Mouse (Mus musculus) limb, embryonic 14.5 days (tissue): ENCODE data around the gene Scube2. TPM values are rescaled to one million over a fixed set of nuclear protein-coding genes. Genes with fewer than 3 reads are reported as not detected.

Experiments
- ATAC-seq: fragments of 200-750 bp; cut with Nextera tagmentation; 2 replicates; pipeline ENCODE4 v1.8.0; 2017; ENCODE audit warnings: low read depth, moderate number of reproducible peaks, moderate TSS enrichment; ENCODE audit not compliant: low FRiP score
- DNase-seq: peaks from one replicate; pipeline ENCODE4 v3.0.0-alpha.2; 2015; ENCODE audit warnings: low spot score
- H3K27ac ChIP-seq: fragments of 300-500 bp; sonication (generic); replicated peaks from 2 replicates; pipeline ENCODE4 v1.5.1; 2014; ENCODE audit warnings: low read depth, mild to moderate bottlenecking, low read length, moderate library complexity, mixed read lengths
- H3K27me3 ChIP-seq: fragments of 300-500 bp; sonication (generic); 2 replicates; pipeline ENCODE4 v1.6.1; 2014; ENCODE audit warnings: low read length, mixed read lengths; ENCODE audit not compliant: control insufficient read depth, insufficient read depth
- H3K36me3 ChIP-seq: fragments of 300-500 bp; sonication (generic); 2 replicates; pipeline ENCODE4 v1.6.1; 2014; ENCODE audit warnings: mild to moderate bottlenecking, low read length, moderate library complexity, mixed read lengths; ENCODE audit not compliant: control insufficient read depth, insufficient read depth
- H3K4me1 ChIP-seq: fragments of 300-500 bp; sonication (generic); 2 replicates; pipeline ENCODE4 v1.6.1; 2014; ENCODE audit warnings: antibody characterized with exemption, low read length, mixed read lengths; ENCODE audit not compliant: control insufficient read depth, insufficient read depth
- H3K4me2 ChIP-seq: fragments of 300-500 bp; sonication (generic); replicated peaks from 2 replicates; pipeline ENCODE4 v1.6.1; 2014; ENCODE audit warnings: low read depth, mild to moderate bottlenecking, low read length, moderate library complexity; ENCODE audit not compliant: severe bottlenecking
- H3K4me3 ChIP-seq: fragments of 300-500 bp; sonication (generic); replicated peaks from 2 replicates; pipeline ENCODE4 v1.5.1; 2014; ENCODE audit warnings: low read length
- H3K9ac ChIP-seq: fragments of 300-500 bp; sonication (generic); 2 replicates; pipeline ENCODE4 v1.6.1; 2014; ENCODE audit warnings: mild to moderate bottlenecking, low read depth, low read length, moderate library complexity; ENCODE audit not compliant: severe bottlenecking
- H3K9me3 ChIP-seq: fragments of 300-500 bp; sonication (generic); 2 replicates; pipeline ENCODE4 v1.6.1; 2016; ENCODE audit warnings: low read length; ENCODE audit not compliant: control insufficient read depth
- POLR2A ChIP-seq: fragments of 200-500 bp; IDR thresholded peaks from 2 replicates; pipeline ENCODE4 v1.8.0; 2012; ENCODE audit warnings: inconsistent platforms, mild to moderate bottlenecking, moderate library complexity, borderline replicate concordance; ENCODE audit not compliant: insufficient read depth, insufficient read length; ENCODE audit errors: extremely low read depth
- WGBS: fragments of 180-500 bp; shearing (Covaris S2); extraction: QIAGEN DNeasy Blood & Tissue Kit; methylation state at CpG from one replicate; pipeline ENCODE4 v1.1.7; 2014; 5-methylcytosine and 5-hydroxymethylcytosine counted together
- polyA plus RNA-seq, 2 experiments: library from polyadenylated mRNA; depleted of rRNA in 1 of 2; stranded (reverse) in 1 of 2; unstranded in 1 of 2; fragments of >200 nt; fragmentation: Nextera tagmentation in 1 of 2; extraction: Ambion mirVana in 1 of 2; gene quantifications; 2 replicates each; pipeline versions ENCODE4 v1.2.1 to v1.2.3; 2012 to 2014

Gene Scube2
- polyA plus RNA-seq, 2 experiments: 5.2 to 11.7 TPM

GRCm38 (mm10) chr7:109831376-109831775, 34.1 kb downstream of the Scube2 start:
- Histone ChIP-seq H3K27ac (no peak overlapping the region), H3K27me3 (no peaks in the 10 kb centered on the region), H3K9ac (no peak overlapping the region), H3K4me2 (no peak overlapping the region), H3K9me3 (no peaks in the 10 kb centered on the region), H3K36me3 (no peaks in the 10 kb centered on the region), H3K4me1 (peaks cover 7% of the 10 kb centered on the region), H3K4me3 (no peak overlapping the region)
- no peak for ATAC-seq
- WGBS: 91% methylated on average over 2 of the region's 2 CpGs
- no peak for TF ChIP-seq POLR2A
- no peak for DNase-seq

DNA sequence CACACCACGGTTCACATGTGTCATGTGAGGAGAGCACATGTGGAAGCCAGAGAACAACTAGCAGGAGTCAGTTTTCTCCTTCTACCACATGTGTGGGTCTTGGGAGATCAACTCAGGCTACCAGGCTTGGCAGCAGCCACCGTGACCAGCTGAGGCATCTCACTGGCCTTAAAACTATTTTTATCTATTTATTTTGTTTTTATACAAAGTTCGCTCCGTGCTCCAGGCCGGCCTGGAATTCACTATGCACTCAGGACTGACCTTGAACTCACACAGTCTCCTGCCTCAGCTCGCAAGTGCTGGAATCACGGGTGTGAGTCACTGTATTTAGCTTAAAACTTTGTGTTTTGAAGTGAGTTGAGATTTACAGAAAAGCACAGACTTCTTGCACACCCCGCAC, 38.6 kb downstream of the Scube2 start:
- H3K4me3 ChIP-seq: no peak overlapping the region

GRCm38 (mm10) chr7:109825293-109825692, 40.2 kb downstream of the Scube2 start:
- TF ChIP-seq POLR2A: no peak
- H3K4me3 ChIP-seq: no peak overlapping the region
- no peaks in the 10 kb centered on the region for H3K9me3 ChIP-seq
- H3K9ac ChIP-seq: no peak overlapping the region
- ATAC-seq (no peak), DNase-seq (peak; percentile 38)
- H3K4me1 ChIP-seq: peaks cover 6% of the 10 kb centered on the region; the same call in 1 of the 2 replicates
- no peak overlapping the region for H3K4me2 ChIP-seq
- H3K36me3 ChIP-seq: no peaks in the 10 kb centered on the region
- WGBS: 45% methylated on average over 14 of the region's 14 CpGs
- no peak overlapping the region for H3K27ac ChIP-seq
- H3K27me3 ChIP-seq: no peaks in the 10 kb centered on the region

More for the DNA sequence above, 38.6 kb downstream of the Scube2 start:
- TF ChIP-seq POLR2A: no peak
- Histone ChIP-seq H3K9me3 (no peaks in the 10 kb centered on the region), H3K4me1 (peaks cover 6% of the 10 kb centered on the region; the same call in 1 of the 2 replicates), H3K27ac (no peak overlapping the region), H3K27me3 (no peaks in the 10 kb centered on the region), H3K36me3 (no peaks in the 10 kb centered on the region), H3K9ac (no peak overlapping the region), H3K4me2 (no peak overlapping the region)
- DNase-seq: no peak
- ATAC-seq: no peak
- 82% methylated on average over 8 of the region's 8 CpGs for WGBS

- Histone ChIP-seq H3K4me3 (no peak overlapping the region), H3K36me3 (no peaks in the 10 kb centered on the region), H3K4me1 (no peaks in the 10 kb centered on the region), H3K27me3 (no peaks in the 10 kb centered on the region), H3K27ac (no peak overlapping the region), H3K4me2 (no peak overlapping the region), H3K9me3 (no peaks in the 10 kb centered on the region), H3K9ac (no peak overlapping the region)
- 88% methylated on average over 4 of the region's 4 CpGs for WGBS
- ATAC-seq (no peak), DNase-seq (no peak)
- TF ChIP-seq POLR2A: no peak
Measured at GRCm38 (mm10) chr7:109818600-109818999, 46.9 kb downstream of the Scube2 start.

DNA sequence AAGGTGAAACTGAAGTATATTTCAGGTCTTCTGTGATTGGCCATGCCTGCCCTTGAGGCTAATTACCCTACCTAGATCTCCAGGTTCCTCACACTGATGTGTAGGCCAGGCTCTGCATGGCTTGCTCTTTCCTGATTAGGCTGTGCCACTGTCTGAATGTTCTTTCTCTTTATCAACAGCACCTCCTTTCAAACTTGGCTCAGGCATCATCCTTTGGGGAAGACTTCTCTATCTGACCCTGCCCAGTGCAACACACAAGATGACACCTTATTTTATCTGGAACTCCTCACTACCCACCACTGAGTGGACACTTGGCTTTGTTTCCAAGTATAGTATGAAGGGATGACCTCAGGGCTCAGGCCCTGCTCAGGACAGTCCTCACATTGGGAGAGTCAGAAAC, 47.5 kb downstream of the Scube2 start:
- DNase-seq (no peak), ATAC-seq (no peak)
- no peaks in the 10 kb centered on the region for H3K36me3 ChIP-seq
- no peaks in the 10 kb centered on the region for H3K9me3 ChIP-seq
- H3K4me3 ChIP-seq: no peak overlapping the region
- H3K9ac ChIP-seq: no peak overlapping the region
- H3K4me2 ChIP-seq: no peak overlapping the region
- H3K4me1 ChIP-seq: no peaks in the 10 kb centered on the region
- H3K27me3 ChIP-seq: no peaks in the 10 kb centered on the region
- no peak overlapping the region for H3K27ac ChIP-seq
- no peak for TF ChIP-seq POLR2A
